Mouse (Mus musculus) c-Kit-positive CD71-positive TER-119-positive erythroid progenitor cells, embryonic 14.5 days (primary cell): ENCODE measurements around the gene Camsap2.

Experiments
- DNase-seq: peaks from one replicate; pipeline ENCODE4 v3.0.0-alpha.2; 2013; ENCODE audit warnings: low spot score

The Camsap2 gene

GRCm38 (mm10) chr1:136345454-136346372 is at the start of gene Camsap2:
Gene Camsap2 (minus strand): TSS chr1:136346104.
- DNase-seq: peak; percentile 90

DNA sequence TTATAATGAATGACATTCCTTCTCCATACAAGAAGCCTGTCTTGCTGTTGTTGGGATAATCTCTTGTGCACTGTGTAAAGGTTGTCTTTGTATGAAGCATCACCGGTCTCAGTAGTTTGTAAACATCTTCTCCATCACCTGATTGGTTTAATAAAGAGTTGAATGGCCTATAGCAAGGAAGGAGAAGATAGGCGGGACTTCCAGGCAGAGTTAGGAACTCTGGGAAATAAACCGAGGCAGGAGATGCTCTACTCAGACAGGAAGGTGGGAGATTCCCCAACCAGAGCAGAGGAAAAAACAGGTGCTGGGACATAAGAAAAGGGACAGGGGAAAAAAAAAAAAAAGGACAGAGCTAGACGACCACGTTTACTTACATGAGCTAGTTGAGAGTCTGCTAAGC is 49.2 kb upstream of the Camsap2 start:
- no peak for DNase-seq

DNA sequence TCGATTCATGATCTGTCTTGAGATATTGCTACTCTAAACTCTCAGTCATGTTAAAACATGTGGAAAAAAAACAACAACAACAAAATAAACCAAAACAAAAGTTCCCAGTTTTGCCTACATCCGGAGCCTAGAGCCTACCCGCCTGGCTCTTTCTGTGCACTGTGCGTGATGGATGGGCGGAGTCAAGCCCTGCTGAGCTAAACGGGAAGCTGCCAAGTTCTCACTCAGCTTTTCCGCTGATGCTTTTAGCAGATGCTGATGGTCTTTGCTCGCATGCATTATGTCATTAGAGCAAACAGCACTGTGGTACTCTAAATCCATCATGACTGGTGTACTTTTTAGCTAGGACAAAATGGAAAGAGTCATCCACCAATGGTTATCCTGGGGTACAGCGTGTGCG is 48.6 kb upstream of the Camsap2 start:
- DNase-seq: peak; percentile 9

GRCm38 (mm10) chr1:136386914-136387313 is 41.0 kb upstream of the Camsap2 start:
- no peak for DNase-seq

GRCm38 (mm10) chr1:136381583-136381982 is 35.7 kb upstream of the Camsap2 start:
- no peak for DNase-seq

- DNase-seq: no peak
These were observed 35.3 kb upstream of the Camsap2 start for GRCm38 (mm10) chr1:136381169-136381568.

- no peak for DNase-seq
These were observed 34.7 kb upstream of the Camsap2 start for GRCm38 (mm10) chr1:136380606-136381005.

GRCm38 (mm10) chr1:136380161-136380560 is 34.3 kb upstream of the Camsap2 start:
- DNase-seq: no peak

DNA sequence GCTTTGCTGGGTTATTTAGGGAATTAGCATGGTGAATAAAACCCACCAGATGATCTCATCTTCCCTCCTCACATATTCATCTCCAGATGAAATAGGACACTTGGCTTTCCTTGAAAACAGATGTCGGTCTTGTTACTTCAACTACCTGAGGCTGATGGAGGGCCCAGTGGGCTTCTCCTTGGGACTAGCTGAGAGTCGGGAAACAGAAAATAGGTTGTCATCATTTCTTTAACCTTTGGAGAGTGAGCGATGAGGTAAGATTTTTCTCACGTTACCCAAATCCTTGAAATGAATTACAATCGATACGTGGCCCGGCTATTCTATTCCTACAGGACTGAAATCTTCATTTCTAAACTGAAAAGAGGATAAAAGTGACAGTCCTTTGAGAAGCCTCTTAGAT is 33.4 kb upstream of the Camsap2 start:
- no peak for DNase-seq

DNA sequence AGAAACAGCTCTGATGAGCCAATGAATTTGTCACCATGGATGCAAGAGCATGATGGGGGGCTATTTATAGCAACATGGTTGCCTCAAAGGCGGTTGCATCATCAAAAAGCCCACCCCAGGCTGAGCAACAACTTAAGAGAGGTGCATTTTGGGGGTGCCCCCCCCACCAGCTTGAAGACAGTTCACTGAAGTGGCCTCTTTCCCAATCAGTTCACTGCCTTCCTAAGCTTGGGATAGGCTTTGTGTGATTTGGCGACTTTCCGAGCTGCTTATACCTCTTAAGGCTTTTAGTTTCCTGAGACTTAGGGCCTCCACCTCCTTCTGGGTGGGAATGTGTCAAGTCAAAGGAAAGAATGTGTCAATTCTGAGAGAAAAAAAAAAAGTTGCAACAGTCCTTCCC is 20.1 kb upstream of the Camsap2 start:
- DNase-seq: no peak

DNA sequence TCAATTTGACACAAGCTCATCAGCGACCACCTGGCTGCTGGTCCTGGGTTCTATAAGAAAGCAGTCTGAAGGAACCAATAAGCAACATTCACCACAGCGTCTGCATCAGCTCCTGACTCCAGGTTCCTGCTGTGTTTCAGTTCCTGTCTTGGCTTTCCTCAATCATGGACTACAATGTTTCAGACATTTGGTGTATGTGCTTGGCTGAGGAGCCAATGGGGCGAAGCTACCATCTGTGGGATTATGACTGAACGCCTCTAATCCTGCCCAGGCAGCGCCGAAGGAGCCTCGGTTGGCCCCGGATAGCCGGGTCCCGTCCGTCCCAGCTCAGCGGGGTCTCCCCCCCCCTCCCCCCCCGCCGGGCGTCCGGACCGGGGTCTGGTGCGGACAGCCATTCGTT is 18.8 kb upstream of the Camsap2 start:
- no peak for DNase-seq

DNA sequence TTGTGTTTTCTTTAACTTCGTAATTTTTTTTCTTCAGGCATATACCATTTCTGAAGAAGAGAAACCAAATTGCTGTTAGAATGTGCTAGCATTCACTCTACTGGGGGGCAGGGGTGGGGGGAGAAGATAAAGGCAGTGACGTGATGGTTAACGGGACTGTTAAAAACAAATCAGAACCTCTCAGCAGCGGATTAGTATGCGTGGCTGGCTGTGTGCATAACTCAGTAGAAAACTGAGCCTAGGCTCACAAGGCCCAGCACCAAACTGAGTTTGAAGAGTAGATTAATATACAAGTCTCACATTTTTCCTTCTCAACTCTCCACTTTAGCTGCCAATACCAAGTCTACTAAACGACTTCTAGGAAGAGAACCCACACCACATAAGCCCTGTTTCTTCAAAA is 17.1 kb upstream of the Camsap2 start:
- DNase-seq: no peak

- no peak for DNase-seq
These were observed 16.7 kb upstream of the Camsap2 start for GRCm38 (mm10) chr1:136362567-136362966.

GRCm38 (mm10) chr1:136361373-136361772 is 15.5 kb upstream of the Camsap2 start:
- no peak for DNase-seq

GRCm38 (mm10) chr1:136360909-136361308 is 15.0 kb upstream of the Camsap2 start:
- DNase-seq: no peak

GRCm38 (mm10) chr1:136358841-136359360 is 13.0 kb upstream of the Camsap2 start:
- DNase-seq: no peak

GRCm38 (mm10) chr1:136355651-136356050 is 9.7 kb upstream of the Camsap2 start:
- DNase-seq: no peak

GRCm38 (mm10) chr1:136350699-136351200 is 4.8 kb upstream of the Camsap2 start:
- DNase-seq: no peak

GRCm38 (mm10) chr1:136348137-136348536 is 2.2 kb upstream of the Camsap2 start:
- no peak for DNase-seq

- peak; percentile 87 for DNase-seq
These were observed 1.2 kb upstream of the Camsap2 start for GRCm38 (mm10) chr1:136347140-136347539.

GRCm38 (mm10) chr1:136346373-136347035 is 600 bp upstream of the Camsap2 start:
- DNase-seq: no peak

- peak; percentile 73 for DNase-seq
These were observed 993 bp downstream of the Camsap2 start for GRCm38 (mm10) chr1:136344768-136345453.
